Mouse (Mus musculus) forebrain, postnatal 0 days (tissue): Measurements from ENCODE around the gene Grtp1. TPM values are rescaled to one million over a fixed set of nuclear protein-coding genes. Genes with fewer than 3 reads are reported as not detected.

Experiments used
- ATAC-seq: fragments of 200-750 bp; cut with Nextera tagmentation; 2 replicates; pipeline ENCODE4 v1.8.0; 2017; ENCODE audit warnings: mild to moderate bottlenecking, moderate library complexity
- DNase-seq: peaks from one replicate; pipeline ENCODE4 v3.0.0-alpha.2; 2015
- H3K27ac ChIP-seq: fragments of 300-500 bp; sonication (generic); 2 replicates; pipeline ENCODE4 v1.5.1; 2014; ENCODE audit warnings: low read depth, mild to moderate bottlenecking, antibody characterized with exemption, low read length, moderate library complexity, mixed read lengths
- H3K27me3 ChIP-seq: fragments of 300-500 bp; sonication (generic); 2 replicates; pipeline ENCODE4 v1.6.1; 2014; ENCODE audit warnings: mild to moderate bottlenecking, low read length, mixed read lengths; ENCODE audit not compliant: insufficient read depth
- H3K36me3 ChIP-seq: fragments of 300-500 bp; sonication (generic); 2 replicates; pipeline ENCODE4 v1.6.1; 2014; ENCODE audit warnings: mild to moderate bottlenecking, moderate library complexity; ENCODE audit not compliant: insufficient read depth
- H3K4me1 ChIP-seq: fragments of 300-500 bp; sonication (generic); 2 replicates; pipeline ENCODE4 v1.6.1; 2014; ENCODE audit warnings: antibody characterized with exemption; ENCODE audit not compliant: insufficient read depth
- H3K4me2 ChIP-seq: fragments of 300-500 bp; sonication (generic); 2 replicates; pipeline ENCODE4 v1.6.1; 2014; ENCODE audit warnings: low read depth, mild to moderate bottlenecking, moderate library complexity
- H3K4me3 ChIP-seq: fragments of 300-500 bp; sonication (generic); 2 replicates; pipeline ENCODE4 v1.5.1; 2014; ENCODE audit warnings: low read depth, low read length, mixed read lengths
- H3K9ac ChIP-seq: fragments of 300-500 bp; sonication (generic); 2 replicates; pipeline ENCODE4 v1.6.1; 2014; ENCODE audit warnings: mild to moderate bottlenecking
- H3K9me3 ChIP-seq: fragments of 300-500 bp; sonication (generic); 2 replicates; pipeline ENCODE4 v1.6.1; 2016; ENCODE audit warnings: low read length
- CTCF ChIP-seq: sonication (generic); IDR thresholded peaks from 2 replicates; pipeline ENCODE4 v1.5.1; 2016; ENCODE audit warnings: antibody characterized with exemption, control low read depth, low read depth
- WGBS: fragments of 180-500 bp; shearing (Covaris S2); extraction: QIAGEN DNeasy Blood & Tissue Kit; methylation state at CpG from one replicate; pipeline ENCODE4 v1.1.7; 2014; 5-methylcytosine and 5-hydroxymethylcytosine counted together
- polyA plus RNA-seq: library from polyadenylated mRNA; unstranded; fragments of >200 nt; fragmentation: Nextera tagmentation; extraction: Ambion mirVana; gene quantifications from 2 replicates; pipeline ENCODE4 v1.2.1, GENCODE M21; 2015
- total RNA-seq: library from RNA; depleted of rRNA; stranded (reverse); fragments of >200 nt; gene quantifications from 2 replicates; pipeline ENCODE4 v1.2.3, GENCODE M21; 2014

The Grtp1 gene
- total and polyA plus RNA-seq, 2 experiments from 2014 or later = 10.8 to 17.2 TPM

DNA sequence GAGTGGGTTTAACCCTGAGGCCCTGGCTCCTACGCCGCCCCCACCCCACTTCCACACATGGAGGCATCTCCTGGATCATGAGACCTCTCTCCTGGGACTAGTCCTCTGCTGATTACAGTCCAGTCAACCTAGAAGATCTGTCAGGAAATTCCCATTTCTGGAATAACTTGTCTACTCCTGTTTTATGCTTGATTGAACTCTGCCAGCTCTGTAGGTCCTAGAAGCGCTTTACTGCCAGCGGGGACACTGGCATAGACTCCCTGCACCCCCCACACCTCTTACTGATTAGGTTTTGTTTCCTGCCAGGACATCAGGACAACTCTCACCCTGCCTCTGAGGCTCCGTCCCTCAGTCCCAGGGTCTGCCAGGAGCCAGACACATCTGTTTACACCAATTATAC is 2.9 kb downstream of the Grtp1 start:
- peaks cover 14% of the 10 kb centered on the region; the same call in 1 of the 2 replicates for H3K27me3 ChIP-seq
- H3K9me3 ChIP-seq = no peaks in the 10 kb centered on the region
- TF ChIP-seq CTCF = no peak
- WGBS = 81% methylated on average over 5 of the region's 5 CpGs
- DNase-seq (no peak), ATAC-seq (no peak)
- H3K4me1 ChIP-seq = no peaks in the 10 kb centered on the region
- H3K36me3 ChIP-seq = no peaks in the 10 kb centered on the region
- no peak overlapping the region for H3K4me2 ChIP-seq
- H3K27ac ChIP-seq = no peak overlapping the region
- no peak overlapping the region for H3K9ac ChIP-seq
- H3K4me3 ChIP-seq = no peak overlapping the region

DNA sequence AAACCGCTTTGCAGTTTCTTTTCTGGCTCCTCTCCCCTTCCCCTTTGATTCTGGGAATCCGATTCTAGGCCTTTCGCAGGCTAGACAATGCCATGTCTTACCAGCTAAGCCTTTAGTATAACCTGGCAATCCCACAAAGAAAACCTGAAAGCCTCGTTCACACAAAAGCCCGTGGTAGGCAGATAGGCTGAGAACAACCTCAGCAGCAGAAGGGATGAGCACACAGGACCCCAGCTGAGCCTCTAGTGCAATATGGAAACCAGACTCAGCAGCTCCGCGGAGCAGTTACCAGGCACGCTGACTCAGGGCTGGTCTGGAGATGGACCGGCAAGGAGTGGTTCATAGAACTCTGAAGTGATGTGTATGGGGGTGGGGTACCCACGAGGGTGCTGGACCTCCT is 5.6 kb downstream of the Grtp1 start:
- ATAC-seq = peak; percentile 42
- Histone ChIP-seq H3K4me3 (no peak overlapping the region), H3K27me3 (no peaks in the 10 kb centered on the region), H3K4me1 (no peaks in the 10 kb centered on the region), H3K9ac (peak overlapping the region; percentile 22; the same call in 1 of the 2 replicates), H3K4me2 (no peak overlapping the region), H3K27ac (peak overlapping the region; percentile 31), H3K9me3 (no peaks in the 10 kb centered on the region), H3K36me3 (no peaks in the 10 kb centered on the region)
- peak; percentile 28 for DNase-seq
- 11% methylated on average over 10 of the region's 10 CpGs for WGBS
- TF ChIP-seq CTCF = no peak

DNA sequence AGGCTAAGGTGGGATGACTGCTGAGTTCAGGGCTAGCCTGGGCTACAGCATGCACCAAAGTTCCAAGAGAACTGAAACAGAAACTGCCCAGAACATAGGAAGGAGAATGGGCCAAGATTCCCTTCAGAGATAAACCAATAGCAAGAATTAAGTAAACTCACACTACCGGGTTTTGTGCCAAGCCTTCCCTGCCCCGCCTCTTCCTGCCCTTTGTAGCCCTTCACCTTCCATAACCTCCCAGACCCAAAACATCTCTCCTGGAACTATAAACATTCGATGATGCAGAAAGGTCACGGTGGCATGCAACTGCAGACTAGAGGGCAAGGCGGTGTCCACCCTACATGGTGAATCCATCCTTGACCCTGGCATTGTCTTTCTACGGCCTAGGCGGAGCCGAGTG is 10.2 kb downstream of the Grtp1 start:
- no peak overlapping the region for H3K9ac ChIP-seq
- H3K4me2 ChIP-seq = no peak overlapping the region

DNA sequence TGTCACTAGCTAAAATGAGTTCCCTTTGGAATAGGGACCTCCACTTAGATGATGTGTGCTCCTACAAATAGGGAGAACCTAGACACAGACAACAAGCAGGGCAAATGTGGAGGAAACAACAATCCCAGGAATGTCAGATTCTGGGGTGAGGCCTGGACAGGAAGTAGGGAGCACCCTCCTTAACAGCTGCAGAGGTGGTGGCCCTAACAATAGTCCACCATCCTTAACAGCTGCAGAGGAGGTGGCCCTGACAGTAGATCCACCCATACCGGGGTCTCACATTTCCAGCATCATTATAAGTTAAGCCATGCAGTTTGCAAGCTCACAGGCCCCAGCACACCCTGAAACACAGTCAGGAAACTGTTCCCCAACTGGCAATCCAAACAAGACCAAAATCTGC is 11.6 kb downstream of the Grtp1 start:
- no peaks in the 10 kb centered on the region for H3K4me1 ChIP-seq
- ATAC-seq (no peak), DNase-seq (no peak)
- no peak for TF ChIP-seq CTCF
- no peak overlapping the region for H3K27ac ChIP-seq
- no peak overlapping the region for H3K4me3 ChIP-seq
- H3K9ac ChIP-seq = no peak overlapping the region
- peaks cover 5% of the 10 kb centered on the region; the same call in 1 of the 2 replicates for H3K36me3 ChIP-seq
- 85% methylated on average over 1 of the region's 1 CpGs for whole genome bisulfite sequencing
- H3K9me3 ChIP-seq = no peaks in the 10 kb centered on the region
- no peak overlapping the region for H3K4me2 ChIP-seq
- no peaks in the 10 kb centered on the region for H3K27me3 ChIP-seq

More for the DNA sequence above, 10.2 kb downstream of the Grtp1 start:
- no peaks in the 10 kb centered on the region for H3K27me3 ChIP-seq
- no peaks in the 10 kb centered on the region for H3K4me1 ChIP-seq
- H3K9me3 ChIP-seq = no peaks in the 10 kb centered on the region
- no peak overlapping the region for H3K4me3 ChIP-seq
- ATAC-seq (no peak), DNase-seq (no peak)
- no peak for TF ChIP-seq CTCF
- no peak overlapping the region for H3K27ac ChIP-seq
- H3K36me3 ChIP-seq = peaks cover under 1% of the 10 kb centered on the region; the same call in 1 of the 2 replicates
- 95% methylated on average over 8 of the region's 8 CpGs for WGBS

DNA sequence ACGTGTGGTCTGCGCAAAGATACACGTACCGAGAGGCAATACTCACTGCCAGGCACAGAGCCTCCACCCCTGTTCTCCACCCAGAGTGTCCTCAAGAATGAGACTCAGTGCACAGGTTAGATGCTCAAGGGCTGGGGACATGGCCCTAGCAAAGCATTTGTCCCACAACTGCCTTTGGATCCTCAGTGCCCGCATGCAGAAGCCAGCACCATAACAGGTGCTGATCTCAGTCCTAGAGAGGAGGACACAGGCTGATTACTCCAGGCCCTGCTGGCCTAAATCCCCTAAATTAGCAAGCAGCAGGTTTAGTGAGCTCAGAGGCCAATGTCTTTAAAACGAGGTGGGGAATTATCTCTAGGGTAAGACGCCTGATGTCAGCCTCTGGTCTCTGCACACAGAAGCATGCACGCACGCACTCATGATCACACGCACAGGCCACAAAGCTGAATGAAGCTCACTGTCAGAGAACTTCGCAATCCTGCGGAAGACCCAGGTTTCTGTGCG is 12.3 kb downstream of the Grtp1 start:
- Histone ChIP-seq H3K36me3 (peaks cover 5% of the 10 kb centered on the region; the same call in 1 of the 2 replicates), H3K4me3 (no peak overlapping the region), H3K27ac (no peak overlapping the region), H3K9ac (no peak overlapping the region), H3K4me2 (no peak overlapping the region), H3K9me3 (no peaks in the 10 kb centered on the region), H3K4me1 (no peaks in the 10 kb centered on the region), H3K27me3 (no peaks in the 10 kb centered on the region)
- DNase-seq = no peak
- TF ChIP-seq CTCF = no peak
- WGBS = 81% methylated on average over 13 of the region's 13 CpGs
- no peak for ATAC-seq

DNA sequence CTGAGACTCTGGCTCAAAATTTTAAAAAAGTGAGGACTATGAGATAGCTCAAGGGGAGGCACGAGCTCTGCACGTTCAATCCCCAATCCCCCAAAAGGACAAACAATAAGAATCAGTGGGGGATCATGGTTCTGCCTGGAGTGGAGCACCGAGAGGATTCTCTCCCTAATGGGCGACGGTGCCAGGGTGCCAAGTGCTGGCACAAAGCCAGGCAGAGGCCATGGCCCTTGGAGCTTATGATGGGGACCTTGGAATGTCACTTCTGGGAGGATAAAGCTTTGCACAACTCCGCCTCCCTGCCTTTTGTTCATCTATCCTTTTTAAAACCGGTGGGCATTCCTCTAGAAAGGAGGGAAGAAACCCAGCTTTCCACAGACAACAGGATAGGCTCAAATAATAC is 12.8 kb downstream of the Grtp1 start:
- no peak for DNase-seq
- Histone ChIP-seq H3K9ac (no peak overlapping the region), H3K27ac (no peak overlapping the region), H3K27me3 (no peaks in the 10 kb centered on the region), H3K4me3 (no peak overlapping the region), H3K4me1 (no peaks in the 10 kb centered on the region), H3K9me3 (no peaks in the 10 kb centered on the region), H3K4me2 (no peak overlapping the region), H3K36me3 (peaks cover 5% of the 10 kb centered on the region; the same call in 1 of the 2 replicates)
- no peak for TF ChIP-seq CTCF
- ATAC-seq = no peak
- WGBS = 51% methylated on average over 7 of the region's 7 CpGs

DNA sequence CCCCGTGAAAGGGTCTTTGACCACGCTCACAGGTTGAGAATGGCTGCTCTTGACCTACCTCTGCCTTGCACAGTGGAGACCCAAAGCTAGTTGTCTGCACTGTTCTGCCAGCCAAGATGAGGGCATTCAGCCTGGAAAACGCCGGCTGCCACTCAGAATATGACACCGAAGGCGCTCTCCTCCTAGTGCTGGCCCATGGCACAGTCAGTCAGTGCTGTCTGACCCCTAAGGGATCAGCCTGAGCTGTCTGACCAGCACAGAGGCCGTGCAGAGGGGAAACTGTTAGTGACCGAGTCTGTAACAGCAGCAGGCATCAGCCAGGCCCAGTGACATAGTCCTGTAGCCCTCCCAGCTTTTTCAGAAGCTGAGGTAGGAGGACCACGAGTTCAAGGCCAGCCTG is 13.2 kb downstream of the Grtp1 start:
- 82% methylated on average over 9 of the region's 9 CpGs for WGBS
- no peak for TF ChIP-seq CTCF
- no peak for DNase-seq

More for the DNA sequence above, 13.2 kb downstream of the Grtp1 start:
- H3K9me3 ChIP-seq = no peaks in the 10 kb centered on the region
- peaks cover 5% of the 10 kb centered on the region; the same call in 1 of the 2 replicates for H3K36me3 ChIP-seq
- no peak overlapping the region for H3K4me2 ChIP-seq
- H3K27ac ChIP-seq = no peak overlapping the region
- ATAC-seq = no peak
- no peaks in the 10 kb centered on the region for H3K27me3 ChIP-seq
- no peaks in the 10 kb centered on the region for H3K4me1 ChIP-seq
- H3K4me3 ChIP-seq = no peak overlapping the region
- H3K9ac ChIP-seq = no peak overlapping the region
